Mouse (Mus musculus): ENCODE results near the gene Pigt.

DNA sequence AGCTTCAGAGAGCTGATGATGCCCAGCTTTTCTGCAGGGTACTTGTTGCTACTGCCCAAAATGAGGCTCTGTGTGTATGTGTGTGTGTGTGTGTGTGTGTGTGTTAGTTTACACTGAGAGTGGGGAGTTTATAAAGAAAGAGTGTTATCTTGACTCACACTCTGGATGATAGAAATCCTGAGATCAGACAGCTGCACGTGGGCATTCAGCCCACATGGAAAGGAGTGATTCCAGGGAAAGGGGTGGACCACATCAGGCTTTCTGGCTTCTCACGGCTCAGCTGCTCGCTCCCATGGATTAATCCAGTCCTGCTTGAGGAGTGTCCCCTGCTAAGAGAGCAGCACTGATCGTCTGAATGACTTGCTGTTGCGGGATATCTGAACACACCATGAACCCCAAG lies 44.8 kb downstream of the Pigt start:
- TF ChIP-seq CTCF (IDR thresholded peaks at IDR 0.05; ENCODE audit: insufficient read depth, low read depth, low read length) (no peak), POLR2A (IDR thresholded peaks at IDR 0.05; ENCODE audit: insufficient read depth, low read depth, low read length) (no peak)
